Mouse (Mus musculus) MEL (cell line): ENCODE data around the gene Dhrs13. TPM values are rescaled to one million over a fixed set of nuclear protein-coding genes. Genes with fewer than 3 reads are reported as not detected.
A peak's percentile ranks its signal among the peaks of the same experiment; 100 is the strongest.

Source experiments
- DNase-seq: peaks from one replicate; pipeline ENCODE4 v3.0.0; 2011; ENCODE audit warnings: low read depth, low spot score
- H3K27ac ChIP-seq: 2 replicates; pipeline ENCODE4 v1.5.1; 2012; ENCODE audit warnings: low read depth, mild to moderate bottlenecking, control low read depth, low read length, moderate library complexity; ENCODE audit not compliant: control insufficient read depth
- H3K27me3 ChIP-seq, 2 experiments: fragments of 150-350 bp in 1 of 2; sonication (generic) in 1 of 2; 2 replicates each; pipeline ENCODE4 v1.6.1; 2012; ENCODE audit warnings: low read length in 2 of 2, mild to moderate bottlenecking in 2 of 2, improper control_type of control experiment in 1 of 2, moderate library complexity in 1 of 2; ENCODE audit not compliant: insufficient read depth in 2 of 2, control insufficient read depth in 1 of 2
- H3K36me3 ChIP-seq, 2 experiments: 2 replicates each; pipeline ENCODE4 v1.6.1; 2012 to 2014; ENCODE audit warnings: low read length in 2 of 2, improper control_type of control experiment in 1 of 2, inconsistent platforms in 1 of 2, mild to moderate bottlenecking in 1 of 2; ENCODE audit not compliant: insufficient read depth in 2 of 2, control insufficient read depth in 1 of 2
- H3K4me1 ChIP-seq, 2 experiments: fragments of 150-350 bp in 1 of 2; sonication (generic) in 1 of 2; 2 replicates each; pipeline ENCODE4 v1.6.1; 2012; ENCODE audit warnings: low read length in 2 of 2, improper control_type of control experiment in 1 of 2, mild to moderate bottlenecking in 1 of 2; ENCODE audit not compliant: insufficient read depth in 2 of 2, control insufficient read depth in 1 of 2
- H3K4me3 ChIP-seq, 2 experiments: fragments of 150-350 bp in 1 of 2; sonication (generic) in 1 of 2; 2 replicates each; pipeline ENCODE4 v1.5.1; 2012; ENCODE audit warnings: low read depth in 2 of 2, low read length in 2 of 2, mild to moderate bottlenecking in 2 of 2, moderate library complexity in 2 of 2, control low read depth in 1 of 2, improper control_type of control experiment in 1 of 2; ENCODE audit not compliant: control insufficient read depth in 1 of 2, insufficient read depth in 1 of 2
- H3K79me2 ChIP-seq: 2 replicates; pipeline ENCODE4 v1.6.1; 2012; ENCODE audit warnings: mild to moderate bottlenecking, low read length, moderate library complexity; ENCODE audit not compliant: control insufficient read depth, poor library complexity, insufficient read depth
- H3K9ac ChIP-seq: 2 replicates; pipeline ENCODE4 v1.6.1; 2012; ENCODE audit warnings: low read depth, mild to moderate bottlenecking, control low read depth, low read length, moderate library complexity; ENCODE audit not compliant: control insufficient read depth, poor library complexity, severe bottlenecking
- H3K9me3 ChIP-seq: fragments of 150-350 bp; sonication (generic); replicated peaks from 2 replicates; pipeline ENCODE4 v1.6.1; 2012; ENCODE audit warnings: mild to moderate bottlenecking, low read length, improper control_type of control experiment, moderate library complexity; ENCODE audit not compliant: insufficient read depth
- BHLHE40 ChIP-seq: IDR thresholded peaks from 2 replicates; pipeline ENCODE4 v1.6.1; 2012; ENCODE audit warnings: low read depth, mild to moderate bottlenecking, inconsistent platforms, low read length, improper control_type of control experiment, borderline replicate concordance
- CHD1 ChIP-seq: IDR thresholded peaks from 2 replicates; pipeline ENCODE4 v1.6.1; 2012; ENCODE audit warnings: low read depth, mild to moderate bottlenecking, inconsistent platforms, low read length, improper control_type of control experiment
- CHD2 ChIP-seq: IDR thresholded peaks from 2 replicates; pipeline ENCODE4 v1.6.1; 2011; ENCODE audit warnings: low read length, improper control_type of control experiment
- CTCF ChIP-seq, 3 experiments: IDR thresholded peaks in 2 of 3; conservative IDR thresholded peaks in 1 of 3; 2 replicates each; pipeline ENCODE4 v1.5.1; 2011 to 2012; ENCODE audit warnings: low read length in 3 of 3, low read depth in 2 of 3, mild to moderate bottlenecking in 2 of 3, improper control_type of control experiment in 1 of 3, inconsistent platforms in 1 of 3, mixed read lengths in 1 of 3, moderate library complexity in 1 of 3; ENCODE audit not compliant: control insufficient read depth in 1 of 3, insufficient read depth in 1 of 3, poor library complexity in 1 of 3, severe bottlenecking in 1 of 3
- E2F4 ChIP-seq: IDR thresholded peaks from 2 replicates; pipeline ENCODE4 v1.6.1; 2011; ENCODE audit warnings: low read depth, low read length, improper control_type of control experiment, borderline replicate concordance
- ELF1 ChIP-seq: IDR thresholded peaks from 2 replicates; pipeline ENCODE4 v1.6.1; 2014; ENCODE audit warnings: low read depth, mild to moderate bottlenecking, inconsistent platforms, low read length, improper control_type of control experiment, moderate library complexity
- EP300 ChIP-seq, 2 experiments: IDR thresholded peaks; 2 replicates each; pipeline ENCODE4 v1.6.1; 2011; ENCODE audit warnings: improper control_type of control experiment in 2 of 2, low read length in 2 of 2, low read depth in 1 of 2, mild to moderate bottlenecking in 1 of 2
- ETS1 ChIP-seq: IDR thresholded peaks from 2 replicates; pipeline ENCODE4 v1.6.1; 2012; ENCODE audit warnings: low read depth, mild to moderate bottlenecking, inconsistent platforms, low read length, improper control_type of control experiment, moderate library complexity
- GABPA ChIP-seq: IDR thresholded peaks from 2 replicates; pipeline ENCODE4 v1.6.1; 2012; ENCODE audit warnings: low read depth, mild to moderate bottlenecking, inconsistent platforms, low read length, improper control_type of control experiment, moderate library complexity
- GATA1 ChIP-seq: IDR thresholded peaks from 2 replicates; pipeline ENCODE4 v1.6.1; 2011; ENCODE audit warnings: low read depth, low read length, improper control_type of control experiment
- HCFC1 ChIP-seq: IDR thresholded peaks from 2 replicates; pipeline ENCODE4 v1.6.1; 2012; ENCODE audit warnings: low read depth, mild to moderate bottlenecking, inconsistent platforms, low read length, improper control_type of control experiment, moderate library complexity
- JUND ChIP-seq: IDR thresholded peaks from 2 replicates; pipeline ENCODE4 v1.6.1; 2011; ENCODE audit warnings: low read depth, mild to moderate bottlenecking, improper control_type of control experiment, low read length
- KAT2A ChIP-seq: conservative IDR thresholded peaks from 2 replicates; pipeline ENCODE4 v1.6.1; 2012; ENCODE audit warnings: low read depth, low read length, improper control_type of control experiment, inconsistent platforms
- MAFK ChIP-seq: IDR thresholded peaks from 2 replicates; pipeline ENCODE4 v1.6.1; 2011; ENCODE audit warnings: low read depth, mild to moderate bottlenecking, low read length, improper control_type of control experiment, borderline replicate concordance
- MAX ChIP-seq: IDR thresholded peaks from 2 replicates; pipeline ENCODE4 v1.6.1; 2011; ENCODE audit warnings: low read length, improper control_type of control experiment
- MAZ ChIP-seq: IDR thresholded peaks from 2 replicates; pipeline ENCODE4 v1.6.1; 2012; ENCODE audit warnings: low read depth, mild to moderate bottlenecking, inconsistent platforms, low read length, improper control_type of control experiment
- MEF2A ChIP-seq: IDR thresholded peaks from 2 replicates; pipeline ENCODE4 v1.6.1; 2014; ENCODE audit warnings: low read depth, mild to moderate bottlenecking, inconsistent platforms, low read length, improper control_type of control experiment; ENCODE audit not compliant: poor library complexity, insufficient replicate concordance, severe bottlenecking; ENCODE audit errors: extremely low read depth
- MXI1 ChIP-seq: IDR thresholded peaks from 2 replicates; pipeline ENCODE4 v1.6.1; 2011; ENCODE audit warnings: mild to moderate bottlenecking, low read depth, low read length, improper control_type of control experiment
- MYB ChIP-seq: IDR thresholded peaks from 2 replicates; pipeline ENCODE4 v1.6.1; 2011; ENCODE audit warnings: mild to moderate bottlenecking, low read depth, low read length, improper control_type of control experiment
- MYC ChIP-seq: IDR thresholded peaks from 2 replicates; pipeline ENCODE4 v1.6.1; 2011; ENCODE audit warnings: low read depth, mild to moderate bottlenecking, low read length, improper control_type of control experiment, moderate library complexity
- NELFE ChIP-seq: IDR thresholded peaks from 2 replicates; pipeline ENCODE4 v1.6.1; 2011; ENCODE audit warnings: low read depth, low read length, improper control_type of control experiment
- NRF1 ChIP-seq: IDR thresholded peaks from 2 replicates; pipeline ENCODE4 v1.6.1; 2014; ENCODE audit warnings: low read depth, mild to moderate bottlenecking, inconsistent platforms, low read length, improper control_type of control experiment, moderate library complexity; ENCODE audit not compliant: poor library complexity, insufficient read depth, severe bottlenecking
- POLR2A ChIP-seq, 2 experiments: IDR thresholded peaks; 2 replicates each; pipeline ENCODE4 v1.6.1; 2011 to 2012; ENCODE audit warnings: low read length in 2 of 2, mild to moderate bottlenecking in 2 of 2, control low read depth in 1 of 2, improper control_type of control experiment in 1 of 2, low read depth in 1 of 2, moderate library complexity in 1 of 2; ENCODE audit not compliant: control insufficient read depth in 1 of 2, insufficient read depth in 1 of 2, poor library complexity in 1 of 2
- POLR2AphosphoS2 ChIP-seq: IDR thresholded peaks from 2 replicates; pipeline ENCODE4 v1.6.1; 2011; ENCODE audit warnings: low read length, improper control_type of control experiment
- POLR2AphosphoS5 ChIP-seq: IDR thresholded peaks from 2 replicates; pipeline ENCODE4 v1.6.1; 2012; ENCODE audit warnings: low read depth, borderline replicate concordance, mild to moderate bottlenecking, inconsistent platforms, low read length, moderate library complexity, mixed read lengths
- RCOR1 ChIP-seq: IDR thresholded peaks from 2 replicates; pipeline ENCODE4 v1.6.1; 2012; ENCODE audit warnings: low read depth, mild to moderate bottlenecking, inconsistent platforms, low read length, improper control_type of control experiment
- SIN3A ChIP-seq: IDR thresholded peaks from 2 replicates; pipeline ENCODE4 v1.6.1; 2012; ENCODE audit warnings: low read length, improper control_type of control experiment, inconsistent platforms
- TAL1 ChIP-seq: IDR thresholded peaks from 2 replicates; pipeline ENCODE4 v1.6.1; 2012; ENCODE audit warnings: mild to moderate bottlenecking, inconsistent platforms, low read length, moderate library complexity, mixed read lengths
- TBP ChIP-seq: IDR thresholded peaks from 2 replicates; pipeline ENCODE4 v1.8.0; 2011; ENCODE audit warnings: low read depth, low read length, improper control_type of control experiment
- TCF12 ChIP-seq: IDR thresholded peaks from 2 replicates; pipeline ENCODE4 v1.6.1; 2014; ENCODE audit warnings: low read depth, mild to moderate bottlenecking, inconsistent platforms, low read length, improper control_type of control experiment, moderate library complexity
- UBTF ChIP-seq: IDR thresholded peaks from 2 replicates; pipeline ENCODE4 v1.6.1; 2012; ENCODE audit warnings: low read depth, mild to moderate bottlenecking, inconsistent platforms, low read length, improper control_type of control experiment, moderate library complexity, borderline replicate concordance; ENCODE audit not compliant: insufficient read depth
- USF1 ChIP-seq: IDR thresholded peaks from 2 replicates; pipeline ENCODE4 v1.6.1; 2014; ENCODE audit warnings: low read depth, mild to moderate bottlenecking, inconsistent platforms, low read length, improper control_type of control experiment, moderate library complexity
- ZC3H11A ChIP-seq: IDR thresholded peaks from 2 replicates; pipeline ENCODE4 v1.6.1; 2012; ENCODE audit warnings: low read depth, mild to moderate bottlenecking, inconsistent platforms, low read length, improper control_type of control experiment
- ZKSCAN1 ChIP-seq: IDR thresholded peaks from 2 replicates; pipeline ENCODE4 v1.6.1; 2012; ENCODE audit warnings: low read depth, mild to moderate bottlenecking, inconsistent platforms, low read length, improper control_type of control experiment, moderate library complexity
- ZMIZ1 ChIP-seq: IDR thresholded peaks from 2 replicates; pipeline ENCODE4 v1.6.1; 2012; ENCODE audit warnings: low read depth, mild to moderate bottlenecking, inconsistent platforms, low read length, improper control_type of control experiment, moderate library complexity
- ZNF384 ChIP-seq: IDR thresholded peaks from 2 replicates; pipeline ENCODE4 v1.6.1; 2012; ENCODE audit warnings: low read depth, mild to moderate bottlenecking, inconsistent platforms, low read length, improper control_type of control experiment
- polyA plus RNA-seq, 2 experiments: library from polyadenylated mRNA; stranded (reverse) in 1 of 2; unstranded in 1 of 2; fragments of >175 nt in 1 of 2; fragments of >200 nt in 1 of 2; gene quantifications; 2 replicates each; pipeline versions ENCODE4 v1.2.1 to v1.2.4; 2012; ENCODE audit warnings: low replicate concordance in 2 of 2, low read depth in 1 of 2; ENCODE audit not compliant: insufficient read length in 2 of 2, insufficient read depth in 1 of 2, missing spikeins in 1 of 2
- total RNA-seq: library from RNA; depleted of rRNA; stranded (reverse); fragments of 300-350 nt; gene quantifications from 2 replicates; pipeline ENCODE4 v1.2.3, GENCODE M21; 2012

Dhrs13 gene
- total and polyA plus RNA-seq, 3 experiments = 27.9 to 36.7 TPM; not detected in 1

GRCm38 (mm10) chr11:78059833-78060757 is 28.0 kb downstream of the Dhrs13 start:
- Histone ChIP-seq H3K4me3 (no peak overlapping the region), H3K79me2 (no peaks in the 10 kb centered on the region), H3K4me1 (peaks cover 0 to 2% of the 10 kb centered on the region in 2 experiments; a peak in 2 of 4 replicates), H3K27me3 (no peaks in the 10 kb centered on the region), H3K9me3 (no peaks in the 10 kb centered on the region), H3K9ac (no peak overlapping the region), H3K27ac (no peak overlapping the region), H3K36me3 (peaks cover 0 to 2% of the 10 kb centered on the region in 2 experiments; a peak in 2 of 4 replicates)
- DNase-seq = peak; percentile 87
- TF ChIP-seq POLR2AphosphoS2 (no peak), TAL1 (no peak), GATA1 (no peak), CHD2 (no peak), HCFC1 (no peak), ZNF384 (peak; percentile 81), USF1 (no peak), NRF1 (0 out of 2 replicates have a peak, but pooled peaks have one; percentile 27), MEF2A (no peak), ETS1 (no peak), ZMIZ1 (no peak), MXI1 (no peak; the same call in 1 of the 2 replicates), ZKSCAN1 (no peak), TBP (no peak), ELF1 (peak; percentile 72), POLR2A (IDR thresholded peaks at IDR 0.05; ENCODE audit: control insufficient read depth in 1 of 2, insufficient read depth in 1 of 2, low read depth in 1 of 2, low read length in 2 of 2, poor library complexity in 1 of 2) (no peak), GABPA (no peak), UBTF (no peak), KAT2A (no peak), TCF12 (no peak), EP300 (IDR thresholded peaks at IDR 0.05; ENCODE audit: low read depth in 1 of 2, low read length in 2 of 2) (no peak), CTCF (IDR thresholded peaks at IDR 0.05 in 2 of 3, conservative IDR thresholded peaks at IDR 0.05 in 1 of 3; ENCODE audit: control insufficient read depth in 1 of 3, insufficient read depth in 1 of 3, low read depth in 2 of 3, low read length in 3 of 3, poor library complexity in 1 of 3, severe bottlenecking in 1 of 3) (peak; percentile 89 to 100 (median 97); a peak in 5 of 6 replicates), NELFE (no peak), BHLHE40 (no peak), CHD1 (no peak), MAX (no peak), MYC (no peak), MAFK (no peak), ZC3H11A (peak; percentile 100), SIN3A (peak; percentile 86), E2F4 (no peak), RCOR1 (no peak), MAZ (peak; percentile 79), JUND (no peak), POLR2AphosphoS5 (no peak), MYB (no peak)
